Mouse (Mus musculus): ENCODE measurements around the gene Cyth3. TPM values are rescaled to one million over a fixed set of nuclear protein-coding genes. Genes with fewer than 3 reads are reported as not detected.

Gene Cyth3
- polyA plus RNA-seq, 1 experiment from 2014 or later = 29.4 TPM

GRCm38 (mm10) chr5:143686456-143686855 lies 64.2 kb downstream of the Cyth3 start:
- no peaks in the 10 kb centered on the region for H3K9me3 ChIP-seq (ENCODE audit: control insufficient read depth, low read length)
- no peak overlapping the region for H3K9ac ChIP-seq (ENCODE audit: low read length)
- no peak overlapping the region for H3K4me3 ChIP-seq (ENCODE audit: low read depth, low read length)
- no peaks in the 10 kb centered on the region for H3K4me1 ChIP-seq (replicated peaks; ENCODE audit: control insufficient read depth, insufficient read depth, low read length)
- no peaks in the 10 kb centered on the region for H3K36me3 ChIP-seq (ENCODE audit: control insufficient read depth, insufficient read depth, low read length)
- no peak overlapping the region for H3K27ac ChIP-seq (ENCODE audit: low read depth, low read length)
- no peaks in the 10 kb centered on the region for H3K27me3 ChIP-seq (ENCODE audit: control insufficient read depth, insufficient read depth, low read length)
- ATAC-seq (replicated peaks; ENCODE audit: low FRiP score) = no peak
- DNase-seq (ENCODE audit: low spot score) = no peak
- 92% methylated on average over 3 of the region's 3 CpGs for WGBS
- no peak overlapping the region for H3K4me2 ChIP-seq (ENCODE audit: low read depth, low read length, severe bottlenecking)

DNA sequence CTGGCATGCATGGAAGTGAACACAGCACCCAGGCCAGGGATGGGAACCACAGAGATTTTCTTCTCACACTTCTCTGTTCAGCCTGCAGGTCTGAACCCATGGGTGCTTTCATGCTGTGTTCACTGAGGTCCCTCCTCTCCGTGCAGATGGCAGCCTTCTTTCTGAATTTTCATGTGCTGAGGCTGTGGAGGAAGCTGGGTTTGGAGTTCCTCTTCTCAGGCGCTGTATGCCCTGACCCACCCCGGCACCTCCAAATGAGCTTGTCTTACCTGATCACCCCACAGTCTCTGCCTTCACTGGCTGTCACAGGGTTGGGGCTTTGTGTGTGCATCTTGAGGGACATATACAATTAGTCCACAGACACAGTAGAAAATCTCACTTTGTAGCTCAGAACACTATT lies 65.3 kb downstream of the Cyth3 start:
- 94% methylated on average over 3 of the region's 3 CpGs for WGBS

DNA sequence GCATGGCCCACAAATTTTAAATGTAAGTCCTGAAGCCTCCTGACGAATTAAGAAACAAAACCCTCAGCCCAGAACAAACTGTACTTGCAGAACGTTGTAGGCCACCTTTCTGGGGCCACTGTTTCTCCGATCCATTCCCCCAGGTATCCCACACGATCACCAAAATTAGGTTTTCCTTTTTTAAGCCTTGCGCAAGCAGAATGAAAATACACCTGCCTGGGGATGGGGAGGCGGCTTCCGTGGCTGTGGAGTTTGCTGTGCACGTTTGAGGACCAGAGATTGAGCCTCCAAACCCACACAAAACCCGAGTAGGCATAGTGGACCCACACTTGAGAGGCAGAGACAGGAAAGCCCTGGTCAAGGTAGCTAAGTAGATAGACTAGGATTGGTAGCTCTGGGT lies 68.1 kb downstream of the Cyth3 start:
- no peaks in the 10 kb centered on the region for H3K36me3 ChIP-seq (ENCODE audit: control insufficient read depth, insufficient read depth, low read length)

More for the DNA sequence above, 65.3 kb downstream of the Cyth3 start:
- DNase-seq (ENCODE audit: low spot score) (no peak), ATAC-seq (replicated peaks; ENCODE audit: low FRiP score) (no peak)
- Histone ChIP-seq H3K4me3 (ENCODE audit: low read depth, low read length) (no peak overlapping the region), H3K4me1 (replicated peaks; ENCODE audit: control insufficient read depth, insufficient read depth, low read length) (no peaks in the 10 kb centered on the region), H3K9ac (ENCODE audit: low read length) (no peak overlapping the region), H3K9me3 (ENCODE audit: control insufficient read depth, low read length) (no peaks in the 10 kb centered on the region), H3K27ac (ENCODE audit: low read depth, low read length) (no peak overlapping the region), H3K4me2 (ENCODE audit: low read depth, low read length, severe bottlenecking) (no peak overlapping the region), H3K27me3 (ENCODE audit: control insufficient read depth, insufficient read depth, low read length) (no peaks in the 10 kb centered on the region), H3K36me3 (ENCODE audit: control insufficient read depth, insufficient read depth, low read length) (no peaks in the 10 kb centered on the region)

GRCm38 (mm10) chr5:143690926-143691325 lies 68.7 kb downstream of the Cyth3 start:
- Histone ChIP-seq H3K9ac (ENCODE audit: low read length) (no peak overlapping the region), H3K4me2 (ENCODE audit: low read depth, low read length, severe bottlenecking) (no peak overlapping the region), H3K36me3 (ENCODE audit: control insufficient read depth, insufficient read depth, low read length) (no peaks in the 10 kb centered on the region), H3K27ac (ENCODE audit: low read depth, low read length) (no peak overlapping the region), H3K9me3 (ENCODE audit: control insufficient read depth, low read length) (no peaks in the 10 kb centered on the region), H3K4me3 (ENCODE audit: low read depth, low read length) (no peak overlapping the region), H3K27me3 (ENCODE audit: control insufficient read depth, insufficient read depth, low read length) (no peaks in the 10 kb centered on the region), H3K4me1 (replicated peaks; ENCODE audit: control insufficient read depth, insufficient read depth, low read length) (no peaks in the 10 kb centered on the region)
- no peak for ATAC-seq (replicated peaks; ENCODE audit: low FRiP score)
- 97% methylated on average over 5 of the region's 5 CpGs for WGBS
- DNase-seq (ENCODE audit: low spot score) = no peak

More for the DNA sequence above, 68.1 kb downstream of the Cyth3 start:
- no peak overlapping the region for H3K4me3 ChIP-seq (ENCODE audit: low read depth, low read length)
- H3K27me3 ChIP-seq (ENCODE audit: control insufficient read depth, insufficient read depth, low read length) = no peaks in the 10 kb centered on the region
- no peaks in the 10 kb centered on the region for H3K4me1 ChIP-seq (replicated peaks; ENCODE audit: control insufficient read depth, insufficient read depth, low read length)
- H3K27ac ChIP-seq (ENCODE audit: low read depth, low read length) = no peak overlapping the region
- no peak overlapping the region for H3K9ac ChIP-seq (ENCODE audit: low read length)
- no peak for DNase-seq (ENCODE audit: low spot score)
- no peak overlapping the region for H3K4me2 ChIP-seq (ENCODE audit: low read depth, low read length, severe bottlenecking)
- no peak for ATAC-seq (replicated peaks; ENCODE audit: low FRiP score)
- H3K9me3 ChIP-seq (ENCODE audit: control insufficient read depth, low read length) = no peaks in the 10 kb centered on the region
- WGBS = 86% methylated on average over 9 of the region's 9 CpGs

DNA sequence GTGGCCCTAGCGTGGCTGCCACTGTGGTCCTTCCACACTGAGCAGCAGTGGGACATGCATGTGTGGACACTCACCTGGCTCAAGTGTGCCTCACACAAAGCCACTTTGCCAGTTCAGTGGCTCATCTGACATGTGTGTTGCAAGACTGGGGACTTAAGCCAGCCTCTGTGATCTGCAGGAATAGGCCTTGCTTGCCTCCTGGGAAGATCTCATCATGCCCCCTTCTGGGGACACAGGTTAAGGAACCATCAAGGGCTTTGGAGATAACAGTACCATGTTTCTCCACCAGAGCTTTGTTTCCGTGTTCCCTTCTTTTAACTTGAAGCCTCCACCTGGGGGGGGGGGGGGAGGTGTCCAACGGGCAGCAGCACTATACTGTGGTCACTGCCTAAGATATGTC lies 74.1 kb downstream of the Cyth3 start:
- Histone ChIP-seq H3K4me2 (ENCODE audit: low read depth, low read length, severe bottlenecking) (no peak overlapping the region), H3K27ac (ENCODE audit: low read depth, low read length) (no peak overlapping the region), H3K4me3 (ENCODE audit: low read depth, low read length) (no peak overlapping the region), H3K9me3 (ENCODE audit: control insufficient read depth, low read length) (no peaks in the 10 kb centered on the region), H3K36me3 (ENCODE audit: control insufficient read depth, insufficient read depth, low read length) (no peaks in the 10 kb centered on the region), H3K27me3 (ENCODE audit: control insufficient read depth, insufficient read depth, low read length) (no peaks in the 10 kb centered on the region), H3K9ac (ENCODE audit: low read length) (no peak overlapping the region), H3K4me1 (replicated peaks; ENCODE audit: control insufficient read depth, insufficient read depth, low read length) (no peaks in the 10 kb centered on the region)
- DNase-seq (ENCODE audit: low spot score) = no peak
- WGBS = 80% methylated on average over 3 of the region's 3 CpGs
- ATAC-seq (replicated peaks; ENCODE audit: low FRiP score) = no peak

GRCm38 (mm10) chr5:143698454-143698853 lies 76.2 kb downstream of the Cyth3 start:
- 94% methylated on average over 4 of the region's 4 CpGs for WGBS
- no peak for ATAC-seq (replicated peaks; ENCODE audit: low FRiP score)
- Histone ChIP-seq H3K4me3 (ENCODE audit: low read depth, low read length) (no peak overlapping the region), H3K27ac (ENCODE audit: low read depth, low read length) (no peak overlapping the region), H3K4me2 (ENCODE audit: low read depth, low read length, severe bottlenecking) (no peak overlapping the region), H3K4me1 (replicated peaks; ENCODE audit: control insufficient read depth, insufficient read depth, low read length) (no peaks in the 10 kb centered on the region), H3K9ac (ENCODE audit: low read length) (no peak overlapping the region), H3K9me3 (ENCODE audit: control insufficient read depth, low read length) (no peaks in the 10 kb centered on the region), H3K27me3 (ENCODE audit: control insufficient read depth, insufficient read depth, low read length) (no peaks in the 10 kb centered on the region), H3K36me3 (ENCODE audit: control insufficient read depth, insufficient read depth, low read length) (no peaks in the 10 kb centered on the region)
- no peak for DNase-seq (ENCODE audit: low spot score)

GRCm38 (mm10) chr5:143700247-143700646 lies 78.0 kb downstream of the Cyth3 start:
- Histone ChIP-seq H3K27ac (ENCODE audit: low read depth, low read length) (no peak overlapping the region), H3K4me2 (ENCODE audit: low read depth, low read length, severe bottlenecking) (no peak overlapping the region), H3K27me3 (ENCODE audit: control insufficient read depth, insufficient read depth, low read length) (no peaks in the 10 kb centered on the region), H3K4me3 (ENCODE audit: low read depth, low read length) (no peak overlapping the region), H3K4me1 (replicated peaks; ENCODE audit: control insufficient read depth, insufficient read depth, low read length) (no peaks in the 10 kb centered on the region), H3K9ac (ENCODE audit: low read length) (no peak overlapping the region), H3K9me3 (ENCODE audit: control insufficient read depth, low read length) (no peaks in the 10 kb centered on the region), H3K36me3 (ENCODE audit: control insufficient read depth, insufficient read depth, low read length) (no peaks in the 10 kb centered on the region)
- DNase-seq (ENCODE audit: low spot score) (no peak), ATAC-seq (replicated peaks; ENCODE audit: low FRiP score) (no peak)
- WGBS = 91% methylated on average over 5 of the region's 5 CpGs

DNA sequence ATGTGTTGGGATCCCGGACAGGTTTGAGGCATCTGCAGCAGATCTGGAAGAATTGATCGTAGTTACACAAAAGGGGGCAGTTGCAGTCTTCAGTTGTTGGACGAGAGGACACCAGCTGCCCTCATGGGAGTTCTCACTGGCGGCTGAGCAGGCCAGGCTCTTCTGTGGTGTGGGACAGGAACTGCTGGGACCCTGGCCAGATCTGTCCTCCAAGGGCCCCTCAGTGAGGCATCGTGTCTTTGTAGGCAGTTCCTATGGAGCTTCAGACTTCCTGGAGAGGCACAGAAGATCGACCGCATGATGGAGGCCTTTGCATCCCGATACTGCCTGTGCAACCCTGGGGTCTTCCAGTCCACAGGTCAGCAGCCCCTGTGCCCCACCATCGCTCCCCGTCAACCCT lies 78.8 kb downstream of the Cyth3 start:
- H3K27ac ChIP-seq (ENCODE audit: low read depth, low read length) = no peak overlapping the region
- ATAC-seq (replicated peaks; ENCODE audit: low FRiP score) (no peak), DNase-seq (ENCODE audit: low spot score) (no peak)
- H3K4me2 ChIP-seq (ENCODE audit: low read depth, low read length, severe bottlenecking) = no peak overlapping the region
- H3K4me1 ChIP-seq (replicated peaks; ENCODE audit: control insufficient read depth, insufficient read depth, low read length) = no peaks in the 10 kb centered on the region
- H3K9me3 ChIP-seq (ENCODE audit: control insufficient read depth, low read length) = no peaks in the 10 kb centered on the region
- H3K4me3 ChIP-seq (ENCODE audit: low read depth, low read length) = no peak overlapping the region
- 93% methylated on average over 10 of the region's 10 CpGs for WGBS
- no peak overlapping the region for H3K9ac ChIP-seq (ENCODE audit: low read length)
- no peaks in the 10 kb centered on the region for H3K27me3 ChIP-seq (ENCODE audit: control insufficient read depth, insufficient read depth, low read length)
- no peaks in the 10 kb centered on the region for H3K36me3 ChIP-seq (ENCODE audit: control insufficient read depth, insufficient read depth, low read length)

- Histone ChIP-seq H3K27me3 (ENCODE audit: control insufficient read depth, insufficient read depth, low read length) (no peaks in the 10 kb centered on the region), H3K4me1 (replicated peaks; ENCODE audit: control insufficient read depth, insufficient read depth, low read length) (no peaks in the 10 kb centered on the region), H3K9ac (ENCODE audit: low read length) (no peak overlapping the region), H3K27ac (ENCODE audit: low read depth, low read length) (no peak overlapping the region), H3K9me3 (ENCODE audit: control insufficient read depth, low read length) (no peaks in the 10 kb centered on the region), H3K4me2 (ENCODE audit: low read depth, low read length, severe bottlenecking) (no peak overlapping the region), H3K36me3 (ENCODE audit: control insufficient read depth, insufficient read depth, low read length) (no peaks in the 10 kb centered on the region; the same call in 1 of the 2 replicates), H3K4me3 (ENCODE audit: low read depth, low read length) (no peak overlapping the region)
- DNase-seq (ENCODE audit: low spot score) (no peak), ATAC-seq (replicated peaks; ENCODE audit: low FRiP score) (no peak)
- 79% methylated on average over 13 of the region's 13 CpGs for WGBS
Observed at GRCm38 (mm10) chr5:143704875-143705658, 82.8 kb downstream of the Cyth3 start.
